Mouse (Mus musculus) large intestine, adult 2 months (tissue): Measurements from ENCODE around the gene Dtd1. TPM values are rescaled to one million over a fixed set of nuclear protein-coding genes. Genes with fewer than 3 reads are reported as not detected.
"Not testable (repeated sequence)": the region's sequence is repeated elsewhere in the genome, so short reads cannot be mapped to it uniquely, and the experiment has no call there.

ENCODE experiments used
- DNase-seq: peaks from one replicate; pipeline ENCODE4 v3.0.0-alpha.2; 2012; ENCODE audit warnings: low read depth, low spot score
- WGBS: fragments of 180-500 bp; shearing (Covaris S2); methylation state at CpG from one replicate; pipeline ENCODE4 v1.1.7; 2018; 5-methylcytosine and 5-hydroxymethylcytosine counted together
- polyA plus RNA-seq: library from polyadenylated mRNA; depleted of rRNA; stranded (reverse); fragments of >200 nt; gene quantifications from 2 replicates; pipeline ENCODE4 v1.2.3, GENCODE M21; 2012; rRNA removed

The Dtd1 gene
- 6.5 and 6.7 TPM in 2 replicates for polyA plus RNA-seq

DNA sequence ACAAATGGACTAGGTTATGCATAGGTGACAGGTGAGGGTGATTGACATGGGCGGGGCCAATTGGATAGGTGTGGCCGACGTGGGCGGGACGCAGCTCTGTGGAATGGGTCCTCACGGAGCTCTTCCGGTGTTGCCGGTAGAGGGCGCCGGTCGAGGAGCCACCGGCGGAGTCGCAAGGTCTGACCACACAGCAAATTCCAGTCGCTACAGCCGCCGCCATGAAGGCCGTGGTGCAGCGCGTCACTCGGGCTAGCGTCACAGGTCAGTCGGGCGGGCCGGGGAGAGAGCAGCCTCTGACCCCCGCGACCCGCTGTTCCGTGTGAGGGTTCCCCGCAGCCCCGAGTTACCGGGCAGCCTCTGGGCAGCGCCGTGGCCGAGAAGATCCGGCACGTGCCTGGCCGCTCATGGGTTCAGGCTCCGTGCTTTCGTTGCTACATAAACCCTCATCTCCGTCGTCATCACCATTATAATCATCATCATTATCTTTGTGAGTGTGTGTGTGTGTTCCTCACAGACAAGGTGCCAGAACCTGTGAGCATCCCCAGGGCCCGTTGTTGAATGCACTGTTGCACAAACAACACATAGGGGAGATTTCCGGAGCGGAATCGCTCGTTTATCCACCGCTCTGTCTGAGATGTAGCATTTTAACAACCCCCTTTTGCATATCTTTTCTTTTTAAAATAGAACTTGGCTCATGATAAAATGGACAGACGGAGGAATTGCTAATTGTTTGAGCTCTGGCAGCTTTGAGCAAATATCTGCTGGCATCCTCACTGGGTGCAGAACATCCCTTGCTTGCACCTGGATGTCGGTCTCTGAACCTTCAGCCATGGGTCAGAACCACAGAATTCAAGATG, at the start of gene Dtd1:
Gene Dtd1, plus strand, starts transcription at position 67 of the 857 bp plus-strand sequence.
- peak; percentile 89 for DNase-seq
- 1% methylated on average over 50 of the region's 50 CpGs for WGBS

DNA sequence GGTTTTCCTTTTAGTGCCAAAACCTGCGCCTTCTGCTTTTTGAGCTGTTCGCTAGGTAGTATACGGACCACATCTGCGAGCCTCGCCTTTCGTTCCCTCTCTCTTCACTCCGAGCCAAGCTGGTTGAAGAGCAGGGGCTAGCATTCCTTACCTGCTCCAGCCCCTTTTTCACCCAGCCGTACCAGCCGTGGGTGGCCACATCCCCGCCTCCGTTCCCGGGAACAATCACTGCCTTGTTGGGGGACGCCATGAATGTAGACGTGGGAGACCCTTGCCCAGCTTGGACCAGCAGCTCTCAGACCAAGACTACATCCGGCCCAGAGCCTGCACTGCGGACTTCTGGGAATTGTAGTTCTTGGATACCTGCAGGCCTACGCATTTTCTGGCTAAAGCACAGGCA, 49.2 kb upstream of the Dtd1 start, which contains the start of gene Rbbp9:
Gene Rbbp9, minus strand, starts transcription at position 341 of the 400 bp plus-strand sequence.
- DNase-seq, result peak; percentile 44
- WGBS, result under 1% methylated on average over 17 of the region's 17 CpGs

DNA sequence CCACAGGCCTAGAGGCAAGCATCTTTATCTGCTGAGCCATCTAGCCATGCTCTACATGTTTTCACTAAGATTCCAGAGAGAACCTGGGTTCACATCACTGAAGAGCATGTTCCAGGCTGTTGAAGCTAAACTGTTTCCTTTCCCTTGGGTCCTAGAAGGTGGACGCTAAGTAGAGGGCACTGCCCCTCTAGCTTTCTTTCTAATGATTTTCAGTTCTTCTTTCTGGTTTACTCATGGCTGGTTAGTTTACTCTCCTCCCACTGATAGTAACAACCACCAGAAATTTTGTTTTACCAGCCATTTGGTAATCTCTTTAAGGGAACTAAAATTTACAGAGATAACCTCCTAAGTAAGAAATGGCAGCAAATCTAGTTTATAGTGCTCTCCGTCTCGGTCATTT, 45.8 kb upstream of the Dtd1 start:
- 91% methylated on average over 3 of the region's 3 CpGs for WGBS
- DNase-seq, result no peak

DNA sequence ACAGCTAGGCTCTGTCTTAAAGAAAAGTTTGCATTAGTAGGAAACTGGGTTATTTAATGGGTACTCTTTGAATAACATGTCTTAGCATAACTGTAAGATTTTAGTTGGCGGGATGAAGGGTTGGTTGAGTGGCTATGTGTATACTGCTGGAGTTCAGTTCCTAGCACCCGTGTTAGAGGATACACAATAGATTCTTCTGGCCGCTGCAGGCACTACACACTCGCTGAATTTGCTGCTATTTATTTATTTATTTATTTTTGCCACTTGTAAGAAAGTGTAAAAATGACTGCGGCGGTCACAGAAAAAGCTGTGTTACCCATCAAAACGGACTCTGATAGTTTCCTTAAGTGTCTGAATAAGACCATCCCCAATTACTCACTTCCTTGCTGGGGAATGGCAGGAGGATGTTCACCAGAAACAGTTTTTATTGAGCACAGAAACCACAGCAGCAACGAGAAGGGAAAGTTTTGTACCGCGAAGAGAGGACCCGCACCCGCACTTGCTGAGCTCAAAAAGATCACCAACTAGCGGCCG, 44.3 kb upstream of the Dtd1 start:
- DNase-seq, result peak; percentile 11
- under 1% methylated on average over 14 of the region's 14 CpGs for WGBS

DNA sequence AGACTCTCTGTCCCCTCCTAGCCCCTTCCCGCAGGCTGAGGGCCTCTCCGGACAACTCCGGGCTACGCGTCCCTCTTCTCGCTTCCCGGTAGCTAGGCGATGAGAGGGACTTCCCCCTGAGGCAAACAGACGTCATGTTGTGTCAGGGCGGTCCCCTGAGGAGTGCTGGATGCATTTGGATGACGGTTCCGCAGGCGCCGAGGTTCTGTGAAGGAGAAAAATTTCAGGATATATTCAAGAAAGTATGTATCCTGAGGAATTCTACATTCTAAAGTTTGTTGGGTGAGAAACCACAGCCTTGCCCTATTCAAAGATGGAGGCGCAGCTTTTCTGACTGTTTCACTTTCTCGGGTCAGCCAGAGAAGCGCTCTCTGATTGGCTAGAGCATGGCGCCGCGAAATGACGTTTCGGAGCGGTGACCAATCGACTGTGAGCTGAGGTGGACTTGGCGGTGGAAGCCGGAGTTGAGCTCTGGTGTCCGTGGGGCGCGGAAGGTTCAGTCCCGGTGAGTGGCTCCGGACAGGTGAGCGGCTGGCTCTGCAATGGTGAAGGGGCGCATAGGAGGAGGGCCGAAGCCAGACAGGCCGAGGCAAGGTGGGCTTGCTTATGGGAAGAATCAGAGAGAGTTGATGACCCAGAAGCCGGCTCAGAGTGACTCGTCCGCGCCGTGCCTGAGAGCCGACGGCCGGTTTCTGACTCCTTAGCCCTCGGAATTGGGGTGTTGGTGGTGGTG, 43.7 kb upstream of the Dtd1 start, which contains the start of gene Sec23b:
Gene Sec23b, plus strand, starts transcription at position 410 of the 733 bp plus-strand sequence.
- under 1% methylated on average over 44 of the region's 44 CpGs for WGBS
- DNase-seq, result peak; percentile 96

DNA sequence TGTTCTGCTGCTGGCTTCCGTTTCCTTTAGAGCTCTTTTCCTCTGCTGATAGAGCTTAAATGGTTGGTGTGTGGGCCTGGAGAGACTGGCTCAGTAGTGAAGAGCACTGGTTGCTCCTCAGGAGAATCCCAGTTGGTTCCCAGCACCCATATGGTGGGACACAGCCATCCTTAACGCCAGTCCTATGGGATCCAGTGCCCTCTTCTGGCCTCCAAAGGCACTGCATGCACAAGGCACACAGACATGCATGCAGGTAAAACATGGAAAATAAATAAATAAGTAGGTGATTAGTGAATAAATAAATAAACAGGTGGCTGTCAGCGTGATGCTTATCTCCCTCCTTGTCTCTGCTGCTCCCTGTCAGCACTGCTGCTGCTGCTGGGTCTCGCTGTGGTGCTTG, 11.0 kb upstream of the Dtd1 start:
- no peak for DNase-seq
- 84% methylated on average over 4 of the region's 4 CpGs for WGBS

DNA sequence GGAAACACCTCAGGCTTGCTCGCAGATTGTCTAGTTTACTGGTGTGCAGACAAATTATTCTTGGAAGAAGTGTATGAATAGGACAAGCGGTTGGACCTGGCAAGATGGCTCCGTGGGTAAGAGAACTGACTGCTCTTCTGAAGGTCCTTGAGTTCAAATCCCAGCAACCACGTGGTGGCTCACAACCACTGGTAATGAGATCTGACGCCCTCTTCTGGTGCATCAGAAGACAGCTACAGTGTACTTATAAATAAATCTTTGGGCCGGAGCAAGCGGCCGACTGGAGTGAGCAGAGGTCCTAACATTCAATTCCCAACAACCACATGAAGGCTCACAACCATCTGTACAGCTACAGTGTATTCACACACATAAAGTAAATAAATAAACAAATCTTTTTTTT, 6.7 kb upstream of the Dtd1 start:
- not testable (repeated sequence) for DNase-seq
- 69% methylated on average over 8 of the region's 8 CpGs for WGBS

DNA sequence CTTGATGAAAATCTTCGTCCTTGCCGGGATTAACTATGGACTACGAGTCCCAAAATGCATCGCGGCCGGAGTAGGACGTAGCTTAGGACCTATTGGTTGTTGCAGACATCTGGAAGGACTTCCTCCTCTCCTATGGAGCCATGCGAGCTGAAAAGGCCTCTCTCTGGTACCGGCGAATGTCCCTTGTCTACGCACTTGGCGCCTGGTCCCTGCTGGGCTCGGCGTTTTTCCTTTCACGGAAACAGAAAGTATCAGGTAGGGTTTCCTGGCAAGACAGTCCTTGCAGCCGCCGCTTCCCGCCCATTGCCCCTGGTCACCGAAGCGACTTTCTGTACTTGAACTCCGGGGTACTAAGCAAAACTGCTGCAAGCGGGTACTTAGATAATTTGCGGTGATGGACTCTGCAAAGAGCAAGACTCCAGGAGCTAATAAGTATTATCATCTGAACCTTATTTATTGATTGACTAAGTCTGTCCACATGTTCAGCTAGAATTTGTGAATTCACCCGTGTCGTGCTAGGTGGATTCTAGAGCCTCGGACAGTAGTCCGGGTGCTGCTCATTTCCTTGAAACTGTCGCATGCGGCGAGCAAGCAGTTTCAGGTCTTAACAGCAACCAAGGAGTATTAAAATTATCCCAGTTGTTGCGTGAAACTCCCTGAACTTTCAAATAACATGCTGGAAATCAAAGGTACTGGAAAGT, 5.6 kb upstream of the Dtd1 start, which contains the start of gene Smim26:
Gene Smim26, plus strand, starts transcription at position 104 of the 701 bp plus-strand sequence.
- WGBS, result under 1% methylated on average over 31 of the region's 31 CpGs
- peak; percentile 76 for DNase-seq

DNA sequence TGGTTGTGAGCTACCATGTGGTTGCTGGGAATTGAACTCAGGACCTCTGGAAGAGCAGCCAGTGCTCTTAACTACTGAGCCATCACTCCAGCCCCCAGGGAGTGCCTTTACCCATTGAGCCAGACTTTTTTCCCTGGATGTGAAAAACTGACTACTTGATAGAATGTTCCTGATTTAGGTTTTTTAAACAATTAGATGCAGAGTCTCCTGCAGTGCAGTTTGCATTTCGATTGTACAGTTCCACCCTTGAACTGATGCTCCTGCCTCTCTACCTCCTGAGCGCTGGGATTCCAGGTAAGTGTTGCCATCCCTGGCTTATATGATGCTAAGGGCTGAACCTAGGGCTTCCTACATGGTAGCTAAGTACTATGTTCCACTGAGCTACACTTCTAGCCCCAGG, 1.7 kb upstream of the Dtd1 start:
- 78% methylated on average over 2 of the region's 2 CpGs for WGBS
- no peak for DNase-seq

DNA sequence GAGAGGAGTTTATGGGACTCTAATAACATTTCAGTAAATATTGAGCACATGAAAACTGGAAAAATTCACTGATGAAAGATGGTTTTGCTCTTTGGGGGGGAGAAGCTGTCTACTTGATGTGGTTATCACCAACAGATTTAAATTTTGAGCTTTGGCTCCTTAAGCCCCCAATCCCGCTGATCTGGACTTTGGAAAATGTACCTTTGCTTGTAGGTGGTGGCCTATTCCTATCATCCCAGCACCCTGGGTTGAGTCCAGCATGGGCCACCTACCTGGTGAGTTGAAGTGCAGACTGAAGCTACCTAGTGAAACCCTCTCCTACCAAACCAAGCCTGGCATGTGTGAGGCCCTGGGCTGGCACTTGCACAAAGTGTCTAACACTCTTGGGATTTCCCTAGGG, 1.9 kb downstream of the Dtd1 start:
- no peak for DNase-seq
- WGBS, result 83% methylated on average over 1 of the region's 1 CpGs

DNA sequence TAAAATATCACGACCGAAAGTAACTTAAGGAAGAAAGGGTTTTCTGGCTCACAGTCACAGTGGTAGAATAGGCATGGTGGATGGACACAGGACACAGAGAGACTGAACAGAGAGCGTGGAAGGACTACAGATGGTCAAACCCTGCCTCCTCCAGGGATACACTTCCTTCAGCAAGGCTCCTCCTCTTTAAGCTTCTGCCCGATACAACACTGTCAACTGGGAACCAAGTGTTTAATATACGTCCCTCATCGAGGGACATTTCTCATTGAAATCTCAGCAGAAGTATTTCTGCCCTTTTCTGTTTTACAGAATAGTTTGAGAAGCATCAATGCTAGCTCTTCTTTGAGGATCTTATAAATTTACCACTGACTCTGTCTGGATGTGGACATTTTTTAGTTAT, 14.3 kb downstream of the Dtd1 start:
- 95% methylated on average over 6 of the region's 6 CpGs for WGBS
- DNase-seq, result no peak

DNA sequence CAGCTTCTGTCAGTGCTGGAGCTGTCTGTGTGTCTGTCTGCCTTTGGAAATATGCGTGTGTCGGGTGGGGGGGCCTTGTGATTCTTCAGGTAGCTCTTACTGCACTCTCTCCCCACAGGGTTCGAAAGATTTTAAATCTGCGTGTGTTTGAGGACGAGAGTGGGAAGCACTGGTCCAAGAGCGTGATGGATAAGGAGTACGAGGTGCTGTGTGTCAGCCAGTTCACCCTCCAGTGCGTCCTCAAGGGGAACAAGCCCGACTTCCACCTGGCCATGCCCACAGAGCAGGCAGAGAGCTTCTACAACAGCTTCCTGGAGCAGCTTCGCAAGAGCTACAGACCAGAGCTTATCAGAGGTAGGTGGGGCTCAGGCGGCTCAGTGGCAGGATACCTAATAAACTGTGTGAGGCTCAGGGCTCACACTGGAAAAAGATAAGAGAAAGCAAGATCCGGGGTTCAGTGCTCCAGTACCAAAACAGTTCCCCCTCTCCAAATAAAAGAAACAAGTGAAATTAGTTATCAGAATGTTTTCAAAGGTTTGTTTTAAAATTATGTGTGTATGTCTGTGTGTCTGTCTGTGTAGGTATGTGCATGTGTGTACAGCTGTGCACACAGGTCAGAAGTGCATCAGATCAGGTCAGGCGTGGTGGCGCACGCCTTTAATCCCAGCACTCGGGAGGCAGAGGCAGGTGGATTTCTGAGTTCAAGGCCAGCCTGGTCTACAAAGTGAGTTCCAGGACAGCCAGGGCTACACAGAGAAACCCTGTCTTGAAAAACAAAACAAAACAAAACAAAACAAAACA, 17.6 kb downstream of the Dtd1 start:
- WGBS, result 61% methylated on average over 16 of the region's 16 CpGs
- no peak for DNase-seq

DNA sequence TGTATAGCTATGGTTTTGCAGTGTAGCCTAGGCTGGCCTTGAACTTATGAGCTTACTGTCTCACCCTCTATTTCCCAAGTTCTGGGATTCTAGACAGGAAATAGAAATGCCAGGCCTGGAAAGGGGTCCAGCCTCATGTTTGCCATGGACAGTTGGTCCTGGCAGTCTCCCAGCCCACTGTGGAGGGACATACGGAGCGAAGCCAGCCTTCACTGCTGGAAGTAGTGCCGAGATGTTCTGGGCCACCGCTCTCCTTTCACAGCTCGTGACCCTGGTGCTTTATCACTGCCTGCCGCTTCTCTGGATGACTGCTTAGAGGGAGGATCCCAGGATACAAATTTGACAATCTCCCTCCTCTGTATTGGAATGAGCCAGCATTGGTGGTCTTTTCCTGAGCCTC, 21.8 kb downstream of the Dtd1 start:
- WGBS, result 98% methylated on average over 6 of the region's 6 CpGs
- no peak for DNase-seq

DNA sequence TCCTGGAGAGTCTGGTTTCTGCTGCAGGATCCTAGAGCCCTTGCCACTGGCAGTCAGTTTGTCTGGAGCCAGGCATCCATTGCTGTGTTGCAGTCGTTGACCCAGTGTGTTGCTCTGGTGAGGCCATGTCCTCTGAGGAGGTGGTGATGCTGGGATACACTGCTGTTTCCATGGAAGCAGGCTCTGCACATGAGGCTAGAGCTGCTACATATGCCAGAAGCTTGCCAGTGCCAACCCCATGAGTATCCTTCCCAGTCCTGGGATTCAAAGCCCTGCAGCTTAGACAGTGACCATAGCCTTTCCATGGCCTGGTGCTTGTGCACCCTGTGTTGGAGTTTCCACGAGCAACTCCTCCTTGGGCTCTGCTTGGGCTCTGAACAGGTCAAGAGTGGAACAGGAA, 33.9 kb downstream of the Dtd1 start:
- DNase-seq, result no peak
- WGBS, result 87% methylated on average over 2 of the region's 2 CpGs

DNA sequence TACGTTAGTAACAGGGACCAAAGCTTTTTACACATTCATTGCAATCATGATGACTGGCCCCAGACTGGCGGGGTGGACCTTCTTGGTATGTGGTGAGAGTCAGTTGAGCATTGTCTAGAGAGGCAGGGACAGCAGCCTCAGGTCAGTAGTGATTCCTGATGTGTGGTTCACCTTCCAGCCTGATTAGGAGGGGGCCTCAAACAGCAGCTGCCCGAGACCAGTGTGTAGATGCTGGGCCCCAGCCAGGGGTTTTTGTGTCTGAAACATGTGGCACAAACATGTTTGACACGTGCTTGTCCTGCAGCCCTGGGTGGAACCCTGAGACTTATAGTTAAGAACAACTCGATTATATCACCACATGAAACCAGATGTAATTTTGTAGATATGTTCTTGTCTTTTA, 34.5 kb downstream of the Dtd1 start:
- WGBS, result 63% methylated on average over 5 of the region's 5 CpGs
- no peak for DNase-seq

DNA sequence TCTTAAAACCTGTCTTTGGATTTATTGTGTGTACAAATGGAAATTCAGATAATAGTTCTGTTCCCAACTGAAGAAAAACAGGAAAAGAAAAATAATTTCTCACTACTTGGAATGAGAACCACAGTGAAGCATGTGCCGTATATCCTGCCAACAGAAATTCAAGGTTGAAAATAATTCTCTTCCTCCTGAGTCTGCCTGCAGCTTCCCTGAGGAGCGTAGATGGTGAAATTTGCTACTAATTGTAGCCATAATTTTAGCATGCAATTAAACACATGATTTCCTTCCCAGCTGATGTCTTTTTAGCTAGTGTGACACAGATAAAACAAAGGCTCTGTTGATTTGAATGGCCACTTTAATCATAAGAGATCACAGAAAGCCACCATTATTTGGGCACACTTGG, 35.0 kb downstream of the Dtd1 start:
- WGBS, result 65% methylated on average over 2 of the region's 2 CpGs
- no peak for DNase-seq

DNA sequence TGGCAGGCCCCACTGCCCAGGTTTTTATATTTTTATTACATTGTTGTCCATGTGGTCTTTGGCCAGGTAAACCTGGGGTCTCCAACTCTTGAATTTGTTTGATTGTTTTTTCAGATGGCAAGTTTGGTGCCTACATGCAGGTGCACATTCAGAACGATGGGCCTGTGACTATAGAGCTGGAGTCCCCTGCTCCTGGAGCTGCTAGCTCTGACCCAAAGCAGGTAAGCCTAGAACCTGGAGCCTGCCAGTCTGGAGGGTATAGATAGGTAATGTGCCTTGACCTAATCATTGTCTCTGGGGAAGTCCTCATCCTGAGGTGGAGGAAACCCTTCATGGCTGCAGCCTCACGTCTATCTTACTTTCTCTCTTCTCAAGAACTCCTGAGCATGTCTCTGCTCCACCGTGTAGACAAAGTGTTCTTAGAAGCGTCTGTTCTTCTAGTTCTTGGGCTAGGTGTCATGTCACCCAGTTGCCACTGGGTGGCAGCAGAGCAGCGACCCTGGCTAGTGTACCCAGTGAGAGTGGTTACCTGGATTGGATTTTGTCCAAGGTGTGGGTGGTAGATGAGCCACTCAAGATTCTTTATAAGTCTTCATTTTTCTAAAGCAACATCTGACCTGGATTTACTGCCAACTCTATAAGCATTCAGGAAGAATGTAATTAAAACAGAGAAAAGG, 36.1 kb downstream of the Dtd1 start:
- WGBS, result 15% methylated on average over 5 of the region's 5 CpGs
- DNase-seq, result peak; percentile 27

DNA sequence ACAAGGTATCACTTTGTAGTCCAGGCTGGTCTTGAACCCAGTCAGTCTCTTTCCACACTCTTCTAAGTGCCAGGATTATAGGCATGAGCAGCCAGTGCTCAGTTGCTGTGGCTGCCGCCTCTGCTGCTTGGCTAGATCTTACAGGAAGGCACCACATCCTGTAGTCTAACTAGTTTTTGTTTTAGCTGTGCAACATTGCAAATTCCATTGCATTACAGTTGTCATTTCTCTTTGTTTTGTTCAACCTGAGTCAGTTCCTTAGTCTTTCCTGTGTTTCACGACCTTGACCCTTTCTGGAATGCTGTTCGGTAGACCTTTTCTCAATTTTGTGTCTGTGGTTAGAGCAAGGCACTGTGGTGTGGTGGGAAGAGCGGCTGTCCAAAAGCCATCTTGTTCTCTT, 37.5 kb downstream of the Dtd1 start:
- no peak for DNase-seq
- 82% methylated on average over 4 of the region's 4 CpGs for WGBS
